Mouse (Mus musculus) frontal cortex, postnatal 14 days (tissue): Measurements from ENCODE around the gene Dpagt1.

Experiments
- DNase-seq, 2 experiments: peaks; one replicate each; pipeline ENCODE4 v3.0.0; 2022; ENCODE audit warnings: low spot score in 2 of 2

Gene Dpagt1

DNA sequence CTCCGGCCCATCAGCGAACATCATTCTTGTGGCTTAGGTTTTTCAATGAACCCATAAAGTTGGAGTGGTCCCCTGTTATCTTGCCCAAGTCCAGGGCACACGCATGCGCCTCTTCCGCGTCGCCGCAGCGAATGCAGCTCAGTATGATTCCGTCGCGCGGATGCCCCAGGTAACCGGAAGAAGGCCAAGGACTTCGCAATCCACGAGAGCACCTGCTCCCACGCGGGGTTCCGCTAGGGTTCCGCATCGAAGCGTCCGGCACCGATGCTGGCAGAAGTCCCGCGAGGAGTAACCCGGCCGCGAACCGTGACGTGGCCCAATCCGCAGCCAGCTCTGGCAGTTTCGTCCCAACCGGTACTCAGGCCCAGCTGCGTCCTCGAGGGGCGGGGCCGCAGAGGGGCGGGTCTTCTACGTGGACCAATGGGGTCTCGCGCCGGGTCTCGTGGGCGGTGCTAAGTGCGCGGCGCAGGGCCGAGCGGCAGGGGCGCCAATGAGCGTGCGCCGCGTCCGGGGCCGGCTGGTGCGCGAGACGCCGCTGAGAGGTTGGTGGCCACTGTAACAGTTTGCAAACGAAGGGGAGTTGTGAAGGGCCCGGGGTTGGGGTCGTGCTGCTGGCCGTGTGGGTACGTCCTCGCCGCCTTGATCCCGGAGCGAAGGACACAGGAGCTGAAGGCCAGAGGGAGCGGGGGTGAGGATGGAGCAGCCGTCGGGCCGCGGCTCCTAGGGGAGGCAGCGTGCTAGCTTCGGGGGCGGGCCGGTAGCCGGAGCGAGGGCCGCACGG, 53.4 kb downstream of the Dpagt1 start, which contains the start of gene Hyou1:
Hyou1 (plus strand) TSS at position 437 of the 781 bp plus-strand sequence.
- DNase-seq = peak; percentile 98 to 99

DNA sequence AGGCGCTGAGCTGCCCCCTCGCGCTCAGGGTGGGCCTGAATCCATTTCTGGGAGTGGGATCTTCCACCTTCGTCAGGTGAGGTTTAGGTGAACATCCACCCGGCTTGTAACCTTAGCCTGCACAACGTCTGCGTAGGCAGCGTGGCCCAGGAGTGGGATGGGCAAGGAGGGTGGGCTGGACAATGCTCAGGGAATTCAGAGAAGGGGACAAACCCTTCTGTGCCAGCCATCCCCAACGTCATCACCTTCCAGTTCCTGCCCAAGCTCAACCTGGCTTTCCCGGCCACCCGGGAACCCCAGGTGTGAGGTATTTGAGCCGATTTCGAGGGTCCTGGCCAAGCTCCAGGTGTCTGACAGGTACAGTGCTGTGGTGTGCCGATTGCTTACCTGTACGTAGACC, 54.0 kb downstream of the Dpagt1 start:
- DNase-seq = no peak
